Mouse (Mus musculus): Measurements from ENCODE around the gene Fgf5. TPM values are rescaled to one million over a fixed set of nuclear protein-coding genes. Genes with fewer than 3 reads are reported as not detected.

Fgf5 gene
- polyA plus RNA-seq (2017; shearing (Covaris generic)): under 1 TPM in 1 of 2 experiments, not detected in 1; 0.29 TPM

DNA sequence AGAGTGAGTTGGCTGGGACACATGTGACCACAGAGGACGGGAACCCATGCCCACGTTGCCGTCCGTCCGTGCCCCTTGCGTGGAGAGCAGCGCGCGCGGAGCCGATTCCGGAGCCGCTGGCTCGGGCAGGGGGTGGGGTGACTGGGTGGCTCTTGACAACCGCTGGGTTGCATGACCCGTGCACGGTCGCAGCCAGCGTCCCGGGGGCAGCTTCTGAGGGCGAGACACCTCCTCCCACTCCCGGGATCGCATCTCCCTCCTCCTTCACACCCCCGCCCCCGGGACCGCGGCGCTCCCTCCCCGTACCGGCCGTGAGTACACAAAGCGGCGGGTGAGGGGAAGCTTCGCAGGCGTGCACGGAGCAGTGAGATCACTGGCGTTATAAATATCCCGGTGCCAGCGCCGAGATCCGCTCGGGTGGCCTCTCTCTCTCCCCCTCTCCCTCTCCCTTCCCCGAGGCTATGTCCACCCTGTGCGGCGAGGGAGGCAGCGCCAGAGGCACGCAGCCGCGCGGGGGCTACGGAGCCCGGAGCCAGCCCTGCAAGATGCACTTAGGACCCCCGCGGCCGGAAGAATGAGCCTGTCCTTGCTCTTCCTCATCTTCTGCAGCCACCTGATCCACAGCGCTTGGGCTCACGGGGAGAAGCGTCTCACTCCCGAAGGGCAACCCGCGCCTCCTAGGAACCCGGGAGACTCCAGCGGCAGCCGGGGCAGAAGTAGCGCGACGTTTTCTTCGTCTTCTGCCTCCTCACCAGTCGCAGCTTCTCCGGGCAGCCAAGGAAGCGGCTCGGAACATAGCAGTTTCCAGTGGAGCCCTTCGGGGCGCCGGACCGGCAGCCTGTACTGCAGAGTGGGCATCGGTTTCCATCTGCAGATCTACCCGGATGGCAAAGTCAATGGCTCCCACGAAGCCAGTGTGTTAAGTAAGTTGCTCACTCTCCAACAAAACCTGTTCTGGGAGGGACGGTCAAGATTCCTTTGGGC is at the start of gene Fgf5:
Fgf5 (plus strand) TSS at position 347 of the 984 bp plus-strand sequence.

Other genes with a start within 250 kb of the Fgf5 start
- gene Antxr2, start 223.1 kb upstream of the Fgf5 start, polyA plus RNA-seq (2017; shearing (Covaris generic)): 10 to 100 TPM; 13.5 to 41.5 TPM
- gene Prdm8, start 87.0 kb upstream of the Fgf5 start, polyA plus RNA-seq (2017; shearing (Covaris generic)): under 1 TPM in 1 of 2 experiments, not detected in 1; 0.20 TPM
- gene Cfap299, start 75.1 kb downstream of the Fgf5 start, polyA plus RNA-seq (2017; shearing (Covaris generic)): not detected

Measured in activated CD4-positive, CD25-positive, alpha-beta regulatory T cell (primary cell).